Mouse (Mus musculus): ENCODE measurements around the gene Vmn1r25. TPM values are rescaled to one million over a fixed set of nuclear protein-coding genes. Genes with fewer than 3 reads are reported as not detected.

Vmn1r25 gene
- polyA plus RNA-seq (2021; fragmentation: Nextera tagmentation), result not detected in 2 replicates
- long read RNA-seq, experiment 1, result 0 reads
- long read RNA-seq, experiment 2, result 0 reads

GRCm38 (mm10) chr6:57980710-57981109 lies at the start of gene Vmn1r25:
Gene Vmn1r25, minus strand, starts transcription at chr6:57980810.

GRCm38 (mm10) chr6:58015059-58015458 lies 34.4 kb upstream of the Vmn1r25 start, which contains the start of gene Vmn1r26:
Gene Vmn1r26, minus strand, starts transcription at chr6:58015159.

GRCm38 (mm10) chr6:57961403-57961802 lies 19.2 kb downstream of the Vmn1r25 start, which contains the start of gene Vmn1r24:
Gene Vmn1r24, minus strand, starts transcription at chr6:57961503.

Other genes with a start within 250 kb of the Vmn1r25 start
- gene Vopp1, start 155.7 kb downstream of the Vmn1r25 start, polyA plus RNA-seq (2021; fragmentation: Nextera tagmentation), result 65.2 and 74.0 TPM in 2 replicates
- gene Vmn1r21, start 130.5 kb downstream of the Vmn1r25 start, polyA plus RNA-seq (2021; fragmentation: Nextera tagmentation), result not detected in 2 replicates
- not detected in 2 replicates for gene Vmn1r22, start 72.8 kb downstream of the Vmn1r25 start, polyA plus RNA-seq (2021; fragmentation: Nextera tagmentation)
- gene Vmn1r23, start 54.0 kb downstream of the Vmn1r25 start, polyA plus RNA-seq (2021; fragmentation: Nextera tagmentation), result not detected in 2 replicates
- gene Vmn1r24, start 19.3 kb downstream of the Vmn1r25 start, polyA plus RNA-seq (2021; fragmentation: Nextera tagmentation), result not detected in 2 replicates
- gene Vmn1r26, start 34.3 kb upstream of the Vmn1r25 start, polyA plus RNA-seq (2021; fragmentation: Nextera tagmentation), result not detected in 2 replicates
- not detected in 2 replicates for gene Vmn1r27, start 238.0 kb upstream of the Vmn1r25 start, polyA plus RNA-seq (2021; fragmentation: Nextera tagmentation)

All from left cerebral cortex, adult 6 months (tissue).